Mouse (Mus musculus) bone marrow macrophage, adult 2 months (primary cell): Measurements from ENCODE around the gene Rab27a.

Experiments used
- CTCF ChIP-seq: IDR thresholded peaks from 2 replicates; pipeline ENCODE4 v1.5.1; 2012; ENCODE audit warnings: low read depth, mild to moderate bottlenecking, low read length, moderate library complexity
- POLR2A ChIP-seq: IDR thresholded peaks from 2 replicates; pipeline ENCODE4 v1.6.1; 2012; ENCODE audit warnings: mild to moderate bottlenecking, low read depth, low read length, borderline replicate concordance

GRCm38 (mm10) chr9:73068230-73068679 lies 23.6 kb downstream of the Rab27a start:
- TF ChIP-seq CTCF (no peak), POLR2A (no peak)
